Mouse (Mus musculus) hindbrain, embryonic 11.5 days (tissue): ENCODE measurements around the gene Egln1. TPM values are rescaled to one million over a fixed set of nuclear protein-coding genes. Genes with fewer than 3 reads are reported as not detected.

Experiments used
- ATAC-seq: fragments of 200-750 bp; cut with Nextera tagmentation; 2 replicates; pipeline ENCODE4 v1.8.0; 2017; ENCODE audit warnings: mild to moderate bottlenecking, moderate TSS enrichment, moderate library complexity; ENCODE audit not compliant: low FRiP score
- DNase-seq: peaks from one replicate; pipeline ENCODE4 v3.0.0-alpha.2; 2015; ENCODE audit warnings: low spot score
- H3K27ac ChIP-seq: fragments of 300-500 bp; sonication (generic); 2 replicates; pipeline ENCODE4 v1.5.1; 2014; ENCODE audit warnings: mild to moderate bottlenecking, low read depth, low read length
- H3K27me3 ChIP-seq: fragments of 300-500 bp; sonication (generic); 2 replicates; pipeline ENCODE4 v1.6.1; 2014; ENCODE audit warnings: mild to moderate bottlenecking, low read length, moderate library complexity, mixed read lengths; ENCODE audit not compliant: control insufficient read depth, insufficient read depth
- H3K36me3 ChIP-seq: fragments of 300-500 bp; sonication (generic); 2 replicates; pipeline ENCODE4 v1.6.1; 2014; ENCODE audit warnings: mild to moderate bottlenecking, low read length, moderate library complexity, mixed read lengths; ENCODE audit not compliant: control insufficient read depth, insufficient read depth
- H3K4me1 ChIP-seq: fragments of 300-500 bp; sonication (generic); replicated peaks from 2 replicates; pipeline ENCODE4 v1.6.1; 2014; ENCODE audit warnings: low read length, mixed read lengths; ENCODE audit not compliant: control insufficient read depth, insufficient read depth
- H3K4me2 ChIP-seq: fragments of 300-500 bp; sonication (generic); replicated peaks from 2 replicates; pipeline ENCODE4 v1.6.1; 2014; ENCODE audit warnings: mild to moderate bottlenecking, low read depth, low read length
- H3K4me3 ChIP-seq: fragments of 300-500 bp; sonication (generic); 2 replicates; pipeline ENCODE4 v1.5.1; 2014; ENCODE audit warnings: low read depth, low read length
- H3K9ac ChIP-seq: fragments of 300-500 bp; sonication (generic); 2 replicates; pipeline ENCODE4 v1.6.1; 2014; ENCODE audit warnings: low read depth, low read length
- H3K9me3 ChIP-seq: fragments of 300-500 bp; sonication (generic); 2 replicates; pipeline ENCODE4 v1.6.1; 2016; ENCODE audit warnings: low read length; ENCODE audit not compliant: control insufficient read depth
- WGBS: fragments of 180-500 bp; shearing (Covaris S2); extraction: QIAGEN DNeasy Blood & Tissue Kit; methylation state at CpG from one replicate; pipeline ENCODE4 v1.1.7; 2014; 5-methylcytosine and 5-hydroxymethylcytosine counted together
- polyA plus RNA-seq: library from polyadenylated mRNA; unstranded; fragments of >200 nt; fragmentation: Nextera tagmentation; extraction: Ambion mirVana; gene quantifications from 2 replicates; pipeline ENCODE4 v1.2.1, GENCODE M21; 2014

Gene Egln1
- polyA plus RNA-seq, 1 experiment from 2014 or later: 23.4 TPM

DNA sequence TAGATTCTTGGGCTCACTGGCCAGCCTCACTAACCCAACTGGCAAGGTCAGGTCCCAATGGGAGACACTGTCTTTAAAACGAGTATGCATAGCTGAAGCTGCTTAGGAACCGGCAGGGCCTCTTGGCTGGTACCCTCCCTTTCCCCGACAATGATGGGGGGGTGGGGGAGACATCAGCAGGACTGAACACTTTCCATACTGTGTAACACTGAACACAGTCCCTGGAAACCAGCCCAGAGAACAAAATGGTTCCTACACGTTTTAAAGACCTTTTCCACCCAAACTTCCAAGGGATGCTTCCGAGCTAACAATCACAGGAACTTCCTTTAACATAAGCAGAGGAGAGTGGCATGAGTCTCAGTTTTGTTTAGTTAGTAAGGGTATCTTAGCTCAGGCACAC, 14.0 kb downstream of the Egln1 start:
- Histone ChIP-seq H3K9ac (no peak overlapping the region), H3K36me3 (0 out of 2 replicates have a peak, but pooled peaks cover 8% of the 10 kb centered on the region), H3K27me3 (no peaks in the 10 kb centered on the region), H3K4me3 (no peak overlapping the region), H3K4me1 (no peaks in the 10 kb centered on the region), H3K27ac (no peak overlapping the region), H3K4me2 (no peak overlapping the region), H3K9me3 (no peaks in the 10 kb centered on the region)
- DNase-seq (no peak), ATAC-seq (no peak)
- 94% methylated on average over 5 of the region's 5 CpGs for WGBS

DNA sequence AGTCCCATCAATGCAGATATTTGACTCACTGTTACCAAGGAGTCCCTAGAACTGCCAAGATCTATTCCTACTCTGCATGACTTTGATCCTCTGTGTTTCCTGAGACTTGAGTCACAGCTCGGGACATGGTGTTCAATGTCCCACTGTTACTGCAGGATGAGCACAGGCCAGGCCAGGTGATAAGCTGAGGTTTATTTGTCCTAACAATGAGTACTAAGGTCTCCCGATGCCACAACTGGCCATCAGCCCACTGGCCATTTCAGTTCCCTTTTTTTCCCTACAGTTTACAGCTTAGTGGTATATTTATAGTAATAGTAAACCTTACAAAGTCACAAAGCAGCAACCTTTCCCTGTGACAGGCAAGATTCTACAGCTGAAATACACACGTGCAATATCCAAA, 16.7 kb downstream of the Egln1 start:
- H3K4me2 ChIP-seq: no peak overlapping the region
- H3K27me3 ChIP-seq: no peaks in the 10 kb centered on the region
- H3K4me1 ChIP-seq: no peaks in the 10 kb centered on the region
- ATAC-seq (no peak), DNase-seq (no peak)
- no peak overlapping the region for H3K9ac ChIP-seq
- 83% methylated on average over 3 of the region's 3 CpGs for WGBS
- H3K9me3 ChIP-seq: no peaks in the 10 kb centered on the region
- no peak overlapping the region for H3K27ac ChIP-seq
- no peak overlapping the region for H3K4me3 ChIP-seq
- 0 out of 2 replicates have a peak, but pooled peaks cover 4% of the 10 kb centered on the region for H3K36me3 ChIP-seq

DNA sequence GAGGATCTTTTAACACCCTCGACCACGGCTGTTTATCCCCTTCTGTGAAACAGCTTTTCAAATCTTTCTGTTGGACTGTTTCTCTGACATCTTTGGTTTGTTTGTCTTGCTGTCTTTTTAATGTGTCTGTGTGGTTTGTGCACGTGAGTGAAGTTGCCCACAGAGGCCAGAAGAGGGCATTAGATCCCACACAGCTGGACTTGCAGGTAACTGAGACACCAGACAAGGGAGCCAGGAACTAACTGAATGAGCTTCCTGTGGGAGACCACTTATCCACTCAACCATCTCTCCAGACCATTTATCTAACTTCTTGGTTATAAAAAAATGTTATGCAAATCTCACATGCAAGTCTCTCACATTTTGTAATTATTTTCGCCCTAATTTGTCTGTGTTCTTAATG, 18.5 kb downstream of the Egln1 start:
- no peak overlapping the region for H3K4me3 ChIP-seq
- ATAC-seq: no peak

DNA sequence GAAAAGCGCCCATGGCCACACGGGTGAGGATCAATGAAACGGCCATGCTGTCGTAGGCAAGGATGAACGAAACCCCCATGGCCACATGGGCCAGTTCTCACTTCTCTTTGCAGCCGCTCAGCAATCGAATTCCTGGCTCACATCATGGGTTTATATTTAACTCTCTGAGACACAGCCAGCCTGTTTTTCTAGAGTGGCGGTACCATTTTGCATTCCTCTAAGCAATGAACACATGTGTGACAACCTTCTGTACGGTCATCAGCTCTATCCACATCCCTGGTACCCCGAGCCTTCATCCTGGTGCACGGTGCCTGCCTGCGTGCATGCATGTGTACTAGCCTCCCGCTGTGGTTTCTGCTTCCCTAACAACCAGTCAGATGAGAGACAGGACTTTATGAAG, 19.0 kb downstream of the Egln1 start:
- ATAC-seq: no peak
- Histone ChIP-seq H3K4me3 (no peak overlapping the region), H3K4me1 (no peaks in the 10 kb centered on the region), H3K27ac (no peak overlapping the region), H3K36me3 (0 out of 2 replicates have a peak, but pooled peaks cover 4% of the 10 kb centered on the region), H3K27me3 (no peaks in the 10 kb centered on the region), H3K9ac (no peak overlapping the region), H3K4me2 (no peak overlapping the region), H3K9me3 (no peaks in the 10 kb centered on the region)
- DNase-seq: no peak
- 96% methylated on average over 13 of the region's 13 CpGs for WGBS

More for the DNA sequence above, 18.5 kb downstream of the Egln1 start:
- DNase-seq: no peak
- H3K4me1 ChIP-seq: no peaks in the 10 kb centered on the region
- no peaks in the 10 kb centered on the region for H3K27me3 ChIP-seq
- H3K27ac ChIP-seq: no peak overlapping the region
- WGBS: 83% methylated on average over 4 of the region's 4 CpGs
- H3K36me3 ChIP-seq: 0 out of 2 replicates have a peak, but pooled peaks cover 4% of the 10 kb centered on the region
- H3K9ac ChIP-seq: no peak overlapping the region
- no peak overlapping the region for H3K4me2 ChIP-seq
- H3K9me3 ChIP-seq: no peaks in the 10 kb centered on the region

DNA sequence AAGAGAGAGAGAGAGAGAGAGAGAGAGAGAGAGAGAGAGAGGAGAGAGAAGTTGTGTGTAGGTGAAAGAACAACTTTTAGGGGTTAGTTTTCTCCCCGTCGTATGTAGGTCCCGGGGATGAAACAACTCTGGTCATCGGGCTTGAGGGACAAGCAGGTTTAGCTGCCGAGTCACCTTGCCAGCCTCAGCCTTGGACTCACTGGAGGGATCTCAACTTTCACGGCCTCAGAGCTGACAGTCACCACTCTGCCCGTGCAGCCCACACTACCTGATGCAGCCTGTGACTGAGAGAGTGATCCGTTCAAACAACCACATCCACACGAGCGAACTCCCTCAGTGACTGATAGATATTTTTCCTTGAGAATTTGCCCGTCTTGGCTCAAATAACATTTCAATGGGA, 20.1 kb downstream of the Egln1 start:
- 0 out of 2 replicates have a peak, but pooled peaks cover 4% of the 10 kb centered on the region for H3K36me3 ChIP-seq
- 91% methylated on average over 11 of the region's 11 CpGs for WGBS
- DNase-seq (no peak), ATAC-seq (no peak)
- H3K9me3 ChIP-seq: no peaks in the 10 kb centered on the region
- H3K4me3 ChIP-seq: no peak overlapping the region
- H3K27me3 ChIP-seq: no peaks in the 10 kb centered on the region
- no peak overlapping the region for H3K4me2 ChIP-seq
- no peaks in the 10 kb centered on the region for H3K4me1 ChIP-seq
- H3K9ac ChIP-seq: no peak overlapping the region
- no peak overlapping the region for H3K27ac ChIP-seq

DNA sequence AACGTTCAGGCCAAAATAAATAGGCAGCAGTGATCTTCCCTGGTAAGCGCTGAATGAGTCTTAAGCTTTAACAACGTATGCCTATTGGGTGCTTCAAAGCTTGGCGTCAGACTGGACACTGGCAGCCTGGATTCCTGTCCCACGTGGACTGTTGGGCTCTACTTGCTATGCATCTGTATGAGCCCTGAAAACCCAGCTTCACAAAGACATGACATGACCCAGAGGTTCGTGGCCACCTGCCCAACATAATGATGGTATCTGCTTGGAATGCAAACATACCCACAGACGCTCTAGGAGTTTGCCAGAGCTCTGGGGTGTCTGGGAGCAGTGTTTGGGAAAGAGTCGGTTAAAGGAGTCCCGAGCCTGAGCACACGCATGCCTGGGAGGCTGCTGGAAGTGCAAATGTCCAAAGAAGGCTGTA, 22.8 kb downstream of the Egln1 start:
- Histone ChIP-seq H3K36me3 (0 out of 2 replicates have a peak, but pooled peaks cover 3% of the 10 kb centered on the region), H3K4me3 (no peak overlapping the region), H3K9me3 (no peaks in the 10 kb centered on the region), H3K9ac (no peak overlapping the region), H3K27me3 (no peaks in the 10 kb centered on the region), H3K4me1 (no peaks in the 10 kb centered on the region), H3K4me2 (no peak overlapping the region), H3K27ac (no peak overlapping the region)
- ATAC-seq (no peak), DNase-seq (no peak)
- 86% methylated on average over 10 of the region's 10 CpGs for WGBS

DNA sequence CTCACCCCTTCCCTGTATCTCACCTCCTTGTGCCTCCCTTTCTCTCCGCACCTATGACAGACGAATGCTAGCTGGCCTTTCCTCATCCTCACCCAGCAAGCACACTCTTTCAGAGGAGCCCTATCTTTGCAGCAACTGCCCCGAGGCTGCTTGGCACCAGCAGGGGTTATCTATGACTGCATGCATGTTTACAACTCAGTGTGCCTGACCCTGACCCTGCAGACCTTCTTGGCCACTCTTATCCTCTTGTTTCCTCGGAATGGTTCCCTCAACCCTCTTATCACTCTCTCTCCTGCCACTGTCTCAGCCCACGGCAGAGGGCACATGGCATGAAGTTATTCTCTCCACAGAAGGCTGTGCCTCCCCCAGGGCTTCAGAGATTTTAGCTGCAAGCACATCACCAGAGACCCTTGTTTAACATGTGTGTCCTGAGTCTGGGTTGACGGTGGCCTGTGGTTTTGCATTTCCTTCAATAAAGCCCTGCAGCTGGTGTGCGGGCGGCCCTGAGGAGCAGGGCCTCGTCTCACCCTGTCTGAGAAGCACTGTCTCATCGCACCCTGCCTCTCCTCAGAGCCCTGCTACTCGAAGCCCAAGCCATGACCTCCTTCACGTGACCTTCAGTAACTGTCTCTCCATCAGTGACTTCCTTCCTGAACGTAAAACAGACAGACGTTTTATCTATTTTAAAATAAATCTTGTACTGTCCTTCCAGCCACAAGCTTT, 23.4 kb downstream of the Egln1 start:
- Histone ChIP-seq H3K36me3 (no peaks in the 10 kb centered on the region), H3K27me3 (no peaks in the 10 kb centered on the region), H3K27ac (no peak overlapping the region), H3K9me3 (no peaks in the 10 kb centered on the region), H3K4me3 (no peak overlapping the region), H3K9ac (no peak overlapping the region), H3K4me1 (no peaks in the 10 kb centered on the region), H3K4me2 (no peak overlapping the region)
- ATAC-seq: no peak
- DNase-seq: no peak
- WGBS: 90% methylated on average over 14 of the region's 14 CpGs

DNA sequence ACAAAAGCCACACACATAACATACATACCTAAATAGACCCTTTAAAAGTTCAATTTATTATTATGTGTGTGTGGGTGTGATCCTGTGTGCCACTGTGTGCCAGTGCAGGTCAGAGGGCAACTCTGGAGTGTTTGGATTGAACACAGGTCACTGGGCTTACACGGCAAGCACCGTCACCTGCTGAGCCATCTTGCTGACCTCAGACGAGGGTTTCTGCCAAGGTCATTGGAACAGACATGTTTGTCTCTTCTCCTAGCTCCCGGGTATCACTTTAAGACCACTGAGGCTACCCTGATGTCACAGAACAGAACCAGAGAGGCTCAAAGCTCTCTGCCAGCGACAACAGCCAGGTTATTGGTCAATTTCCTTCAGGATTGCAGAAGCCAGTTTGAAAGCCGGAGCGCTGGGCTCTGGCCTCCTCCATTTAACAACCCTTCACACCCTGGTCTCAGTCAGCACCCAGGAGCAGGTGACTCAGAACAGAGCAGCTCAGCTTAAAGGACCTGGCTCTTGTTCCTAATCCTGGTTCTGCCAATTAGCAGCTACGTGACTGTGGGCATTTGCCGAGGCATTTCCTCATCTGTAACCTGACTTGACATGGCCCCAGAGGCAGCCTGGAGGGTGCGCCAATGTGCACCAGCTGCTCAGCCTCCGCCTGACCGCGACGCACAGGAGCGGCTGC, 25.0 kb downstream of the Egln1 start:
- no peak overlapping the region for H3K27ac ChIP-seq
- no peak for ATAC-seq
- no peak overlapping the region for H3K4me2 ChIP-seq
- H3K27me3 ChIP-seq: no peaks in the 10 kb centered on the region
- H3K4me1 ChIP-seq: no peaks in the 10 kb centered on the region
- H3K9ac ChIP-seq: no peak overlapping the region
- no peaks in the 10 kb centered on the region for H3K9me3 ChIP-seq
- H3K4me3 ChIP-seq: no peak overlapping the region
- H3K36me3 ChIP-seq: no peaks in the 10 kb centered on the region
- WGBS: 88% methylated on average over 15 of the region's 15 CpGs
- no peak for DNase-seq
